Mouse (Mus musculus) bone marrow, adult 2 months (tissue): ENCODE data around the gene Nek11.

Source experiments
- CTCF ChIP-seq: fragments of 200-500 bp; IDR thresholded peaks from 2 replicates; pipeline ENCODE4 v1.5.1; 2011; ENCODE audit warnings: low read length, control low read depth; ENCODE audit not compliant: control insufficient read depth, insufficient read depth
- POLR2A ChIP-seq: fragments of 200-500 bp; IDR thresholded peaks from 2 replicates; pipeline ENCODE4 v1.6.1; 2011; ENCODE audit warnings: low read depth, mild to moderate bottlenecking, control low read depth, low read length, borderline replicate concordance; ENCODE audit not compliant: control insufficient read depth

DNA sequence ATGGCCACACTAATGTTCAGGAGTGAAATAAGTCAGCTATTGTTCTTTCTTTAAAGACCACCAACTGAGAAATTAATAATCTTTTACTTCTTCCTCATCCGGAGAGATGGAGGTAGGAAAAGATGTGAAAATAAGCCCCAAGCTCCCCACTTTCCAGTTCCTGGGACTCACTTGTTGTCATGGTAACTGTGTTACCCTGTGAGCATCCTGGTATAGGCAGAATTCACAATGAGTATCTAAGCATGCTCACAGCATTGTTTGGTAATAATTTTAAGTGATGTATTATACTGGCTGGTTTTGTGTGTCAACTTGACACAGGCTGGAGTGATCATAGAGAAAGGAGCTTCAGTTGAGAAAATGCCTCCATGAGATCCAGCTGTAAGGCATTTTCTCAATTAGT is 195.0 kb downstream of the Nek11 start:
- TF ChIP-seq CTCF = no peak
- no peak for TF ChIP-seq POLR2A
